Mouse (Mus musculus) heart, embryonic 16.5 days (tissue): ENCODE measurements around the gene Pdzd9. TPM values are rescaled to one million over a fixed set of nuclear protein-coding genes. Genes with fewer than 3 reads are reported as not detected.

Source experiments
- ATAC-seq: fragments of 200-750 bp; cut with Nextera tagmentation; replicated peaks from 2 replicates; pipeline ENCODE4 v1.8.0; 2017; ENCODE audit warnings: moderate number of reproducible peaks; ENCODE audit not compliant: insufficient read depth, low FRiP score; ENCODE audit errors: extremely low read depth
- H3K27ac ChIP-seq: fragments of 300-500 bp; sonication (generic); 2 replicates; pipeline ENCODE4 v1.5.1; 2014; ENCODE audit warnings: mild to moderate bottlenecking, low read length, control low read depth, moderate library complexity
- H3K27me3 ChIP-seq: fragments of 300-500 bp; sonication (generic); 2 replicates; pipeline ENCODE4 v1.6.1; 2014; ENCODE audit warnings: low read length, mixed read lengths; ENCODE audit not compliant: control insufficient read depth, insufficient read depth
- H3K36me3 ChIP-seq: fragments of 300-500 bp; sonication (generic); 2 replicates; pipeline ENCODE4 v1.6.1; 2014; ENCODE audit not compliant: control insufficient read depth, insufficient read depth
- H3K4me1 ChIP-seq: fragments of 300-500 bp; sonication (generic); 2 replicates; pipeline ENCODE4 v1.6.1; 2014; ENCODE audit warnings: low read length, mixed read lengths; ENCODE audit not compliant: control insufficient read depth, insufficient read depth
- H3K4me2 ChIP-seq: fragments of 300-500 bp; sonication (generic); 2 replicates; pipeline ENCODE4 v1.6.1; 2014; ENCODE audit warnings: low read depth, mild to moderate bottlenecking, control low read depth, low read length
- H3K4me3 ChIP-seq: fragments of 300-500 bp; sonication (generic); 2 replicates; pipeline ENCODE4 v1.5.1; 2014; ENCODE audit warnings: mild to moderate bottlenecking, control low read depth, low read length
- H3K9ac ChIP-seq: fragments of 300-500 bp; sonication (generic); 2 replicates; pipeline ENCODE4 v1.6.1; 2014; ENCODE audit warnings: low read length, control low read depth
- H3K9me3 ChIP-seq: fragments of 300-500 bp; sonication (generic); replicated peaks from 2 replicates; pipeline ENCODE4 v1.6.1; 2016; ENCODE audit warnings: low read length; ENCODE audit not compliant: control insufficient read depth
- WGBS: fragments of 180-500 bp; shearing (Covaris S2); extraction: QIAGEN DNeasy Blood & Tissue Kit; methylation state at CpG from one replicate; pipeline ENCODE4 v1.1.7; 2014; 5-methylcytosine and 5-hydroxymethylcytosine counted together
- polyA plus RNA-seq: library from polyadenylated mRNA; unstranded; fragments of >200 nt; fragmentation: Nextera tagmentation; extraction: Ambion mirVana; gene quantifications from 2 replicates; pipeline ENCODE4 v1.2.1, GENCODE M21; 2015

The Pdzd9 gene
- polyA plus RNA-seq, 1 experiment from 2014 or later = 0.46 TPM

DNA sequence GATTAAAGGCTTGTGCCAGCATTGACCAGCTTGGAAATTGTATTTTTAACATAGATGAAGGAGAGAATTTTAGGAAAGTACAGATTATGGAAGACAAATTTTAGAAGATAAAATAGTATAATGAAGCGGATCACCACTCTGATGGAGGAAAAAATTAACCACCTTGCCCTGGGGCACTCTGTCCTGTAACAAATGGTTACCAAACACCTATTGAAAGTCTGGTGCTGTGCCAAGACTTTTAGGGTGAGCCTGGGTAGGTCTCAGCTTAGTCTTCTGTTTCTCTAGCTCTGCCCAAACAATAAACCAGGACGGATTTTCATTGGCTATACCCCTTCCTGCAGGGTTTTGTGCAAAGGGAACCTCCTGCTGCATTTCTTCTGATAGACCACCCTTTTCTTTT, 1.1 kb upstream of the Pdzd9 start:
- Histone ChIP-seq H3K4me2 (no peak overlapping the region), H3K9me3 (no peaks in the 10 kb centered on the region), H3K4me1 (peaks cover 2% of the 10 kb centered on the region), H3K27ac (no peak overlapping the region), H3K9ac (no peak overlapping the region), H3K36me3 (no peaks in the 10 kb centered on the region), H3K4me3 (no peak overlapping the region), H3K27me3 (no peaks in the 10 kb centered on the region)
- 65% methylated on average over 2 of the region's 2 CpGs for WGBS
- ATAC-seq = no peak

GRCm38 (mm10) chr7:120662079-120662478, 8.1 kb downstream of the Pdzd9 start:
- H3K9me3 ChIP-seq = no peaks in the 10 kb centered on the region
- H3K4me1 ChIP-seq = 0 out of 2 replicates have a peak, but pooled peaks cover 2% of the 10 kb centered on the region
- no peak overlapping the region for H3K4me2 ChIP-seq
- no peak overlapping the region for H3K27ac ChIP-seq
- no peak for ATAC-seq
- no peak overlapping the region for H3K9ac ChIP-seq
- H3K27me3 ChIP-seq = no peaks in the 10 kb centered on the region
- H3K36me3 ChIP-seq = peaks cover 30% of the 10 kb centered on the region
- H3K4me3 ChIP-seq = no peak overlapping the region
- 86% methylated on average over 4 of the region's 4 CpGs for WGBS

GRCm38 (mm10) chr7:120647849-120648248, 22.3 kb downstream of the Pdzd9 start:
- no peak overlapping the region for H3K27ac ChIP-seq
- H3K4me1 ChIP-seq = no peaks in the 10 kb centered on the region
- no peaks in the 10 kb centered on the region for H3K9me3 ChIP-seq
- no peak overlapping the region for H3K9ac ChIP-seq
- H3K36me3 ChIP-seq = peaks cover 82% of the 10 kb centered on the region
- no peak overlapping the region for H3K4me2 ChIP-seq
- ATAC-seq = no peak
- 83% methylated on average over 2 of the region's 2 CpGs for WGBS
- no peak overlapping the region for H3K4me3 ChIP-seq
- no peaks in the 10 kb centered on the region for H3K27me3 ChIP-seq

GRCm38 (mm10) chr7:120643217-120643616, 26.9 kb downstream of the Pdzd9 start:
- H3K4me3 ChIP-seq = no peak overlapping the region
- H3K27me3 ChIP-seq = no peaks in the 10 kb centered on the region
- H3K9me3 ChIP-seq = no peaks in the 10 kb centered on the region
- H3K4me1 ChIP-seq = no peaks in the 10 kb centered on the region
- peaks cover 67% of the 10 kb centered on the region for H3K36me3 ChIP-seq
- WGBS = 71% methylated on average over 4 of the region's 4 CpGs
- no peak overlapping the region for H3K9ac ChIP-seq
- H3K27ac ChIP-seq = no peak overlapping the region
- ATAC-seq = no peak
- H3K4me2 ChIP-seq = no peak overlapping the region

- Histone ChIP-seq H3K9me3 (no peaks in the 10 kb centered on the region), H3K27ac (peak overlapping the region; percentile 96), H3K27me3 (no peaks in the 10 kb centered on the region), H3K4me2 (peak overlapping the region; percentile 85), H3K4me1 (peaks cover 14% of the 10 kb centered on the region), H3K36me3 (peaks cover 19% of the 10 kb centered on the region), H3K4me3 (peak overlapping the region; percentile 62), H3K9ac (peak overlapping the region; percentile 97)
- WGBS = 2% methylated on average over 11 of the region's 11 CpGs
- ATAC-seq = 0 out of 2 replicates have a peak, but pooled peaks have one; percentile 34
Measured at GRCm38 (mm10) chr7:120635821-120636220, 34.3 kb downstream of the Pdzd9 start.

- H3K27me3 ChIP-seq = no peaks in the 10 kb centered on the region
- peaks cover 14% of the 10 kb centered on the region for H3K4me1 ChIP-seq
- H3K9ac ChIP-seq = peak overlapping the region; percentile 97
- no peaks in the 10 kb centered on the region for H3K9me3 ChIP-seq
- under 1% methylated on average over 32 of the region's 32 CpGs for WGBS
- peak; percentile 76 for ATAC-seq
- H3K36me3 ChIP-seq = peaks cover 19% of the 10 kb centered on the region
- peak overlapping the region; percentile 85 for H3K4me2 ChIP-seq
- H3K27ac ChIP-seq = peak overlapping the region; percentile 96
- H3K4me3 ChIP-seq = peak overlapping the region; percentile 62
Measured at GRCm38 (mm10) chr7:120635362-120635781, 34.8 kb downstream of the Pdzd9 start.

GRCm38 (mm10) chr7:120634711-120635361, 35.3 kb downstream of the Pdzd9 start, which contains the start of gene Uqcrc2:
Gene Uqcrc2 (plus strand): TSS chr7:120635176.
- Histone ChIP-seq H3K4me3 (peak within 1 kb of the TSS; percentile 62), H3K4me1 (peaks cover 14% of the 10 kb centered on the region), H3K27ac (peak within 1 kb of the TSS; percentile 96), H3K4me2 (peak within 1 kb of the TSS; percentile 85), H3K9ac (peak within 1 kb of the TSS; percentile 97), H3K36me3 (peaks cover 16% of the 10 kb centered on the region), H3K9me3 (no peaks in the 10 kb centered on the region), H3K27me3 (no peaks in the 10 kb centered on the region)
- peak; percentile 98 for ATAC-seq
- under 1% methylated on average over 45 of the region's 45 CpGs for WGBS

- peak overlapping the region; percentile 76 for H3K4me2 ChIP-seq
- H3K4me1 ChIP-seq = peaks cover 14% of the 10 kb centered on the region
- no peaks in the 10 kb centered on the region for H3K27me3 ChIP-seq
- ATAC-seq = no peak
- no peaks in the 10 kb centered on the region for H3K9me3 ChIP-seq
- 8% methylated on average over 9 of the region's 9 CpGs for WGBS
- H3K9ac ChIP-seq = peak overlapping the region; percentile 97
- H3K36me3 ChIP-seq = peaks cover 11% of the 10 kb centered on the region
- peak overlapping the region; percentile 96 for H3K27ac ChIP-seq
- H3K4me3 ChIP-seq = peak overlapping the region; percentile 62
Measured at GRCm38 (mm10) chr7:120634301-120634700, 35.8 kb downstream of the Pdzd9 start.

- peaks cover 14% of the 10 kb centered on the region for H3K4me1 ChIP-seq
- H3K9ac ChIP-seq = no peak overlapping the region
- peaks cover under 1% of the 10 kb centered on the region; the same call in 1 of the 2 replicates for H3K36me3 ChIP-seq
- WGBS = 60% methylated on average over 1 of the region's 1 CpGs
- no peak for ATAC-seq
- H3K4me3 ChIP-seq = no peak overlapping the region
- no peak overlapping the region for H3K27ac ChIP-seq
- H3K4me2 ChIP-seq = no peak overlapping the region
- H3K9me3 ChIP-seq = no peaks in the 10 kb centered on the region
- no peaks in the 10 kb centered on the region for H3K27me3 ChIP-seq
Measured at GRCm38 (mm10) chr7:120632518-120632917, 37.6 kb downstream of the Pdzd9 start.
